ENCODE assay signal across 13 mouse cellular contexts in genomic region chr12:111779544-111779943, GRCm38 (mm10). TPM values are rescaled to one million over a fixed set of nuclear protein-coding genes. Genes with fewer than 3 reads are reported as not detected.
DNase-seq lines count a peak whose midpoint lies in the region; ATAC-seq and TF ChIP-seq lines count a peak whose summit lies in the region.
"Had no signal": no experiment of that assay in that cellular context is flagged by ENCODE, and none has a peak within 500 bp of the region (broad histone marks: within the 10 kb centered on the region; RNA-seq: fewer than 3 reads in every experiment).

No protein-coding gene starts in this region.

- no peak for ATAC-seq in stomach, postnatal 0 days (ENCODE audit: low FRiP score, low TSS enrichment)
- ATAC-seq: forebrain, postnatal 0 days had no signal

- WGBS in stomach, postnatal 0 days: 96% methylated on average over 1 of the region's 1 CpGs

- TF ChIP-seq EP300 in stomach, postnatal 0 days (optimal IDR thresholded peaks at IDR 0.05): no peak

- H3K9me3 ChIP-seq in stomach, postnatal 0 days (ENCODE audit: control insufficient read depth, low read length): no peaks in the 10 kb centered on the region
- H3K9me3 ChIP-seq: hindbrain, embryonic 15.5 days had no signal

- peaks cover 46% of the 10 kb centered on the region for H3K36me3 ChIP-seq in stomach, postnatal 0 days (ENCODE audit: control insufficient read depth, insufficient read depth, low read length)

- TF ChIP-seq CTCF in layer of hippocampus, adult 2 months (conservative IDR thresholded peaks at IDR 0.05): peak; percentile 54
- peak; percentile 53 for TF ChIP-seq CTCF in stomach, postnatal 0 days (IDR thresholded peaks at IDR 0.05; ENCODE audit: low read depth)

- no peak overlapping the region for H3K27ac ChIP-seq in layer of hippocampus, adult 2 months
- no peak overlapping the region for H3K27ac ChIP-seq in stomach, postnatal 0 days (replicated peaks)
- H3K27ac ChIP-seq: hindbrain, embryonic 15.5 days; limb, embryonic 13.5 days had no signal

- no peaks in the 10 kb centered on the region for H3K4me1 ChIP-seq in stomach, postnatal 0 days (replicated peaks; ENCODE audit: control insufficient read depth, insufficient read depth)
- H3K4me1 ChIP-seq: hindbrain, embryonic 15.5 days had no signal

- H3K4me2 ChIP-seq in stomach, postnatal 0 days (replicated peaks; ENCODE audit: low read depth): no peak overlapping the region
- H3K4me2 ChIP-seq: hindbrain, embryonic 15.5 days; limb, embryonic 13.5 days had no signal

- H3K4me3 ChIP-seq in layer of hippocampus, adult 2 months: no peak overlapping the region
- no peak overlapping the region for H3K4me3 ChIP-seq in stomach, postnatal 0 days (ENCODE audit: low read depth, low read length)
- H3K4me3 ChIP-seq: hindbrain, embryonic 15.5 days; limb, embryonic 13.5 days had no signal

- H3K27me3 ChIP-seq in stomach, postnatal 0 days (ENCODE audit: control insufficient read depth, insufficient read depth, low read length): no peaks in the 10 kb centered on the region
- H3K27me3 ChIP-seq: hindbrain, embryonic 15.5 days; limb, embryonic 13.5 days had no signal

- H3K9ac ChIP-seq in stomach, postnatal 0 days (ENCODE audit: low read length): no peak overlapping the region
- H3K9ac ChIP-seq: forebrain, postnatal 0 days; hindbrain, embryonic 15.5 days; limb, embryonic 13.5 days had no signal

- no peak for DNase-seq in layer of hippocampus, adult 2 months (ENCODE audit: low spot score in 2 of 2)
- DNase-seq in layer of hippocampus, postnatal 25 days (ENCODE audit: extremely low spot score in 1 of 2, low spot score in 1 of 2): no peak
- peak; percentile 41 for DNase-seq in thymus, postnatal 4 days
- DNase-seq in thymus, postnatal 10 days (ENCODE audit: low spot score in 2 of 2): no peak
- DNase-seq in ZHBTc4 (ENCODE audit: low read depth, low spot score): peak; percentile 62
- DNase-seq in stomach, postnatal 0 days (ENCODE audit: low spot score): no peak
- DNase-seq in adrenal gland, postnatal 14 days: no peak
- DNase-seq in spleen, postnatal 4 days (ENCODE audit: low spot score in 2 of 2): no peak
- DNase-seq: forebrain, postnatal 0 days; gastrocnemius, postnatal 36 days; kidney, postnatal 10 days had no signal

RNA-seq across cellular contexts. Expression of gene Klc1, which starts 20.9 kb away (rescaled TPM):
- total RNA-seq in layer of hippocampus, adult 2 months (2021): 100 to 1,000 TPM; 654 to 684 TPM
- total RNA-seq in layer of hippocampus, postnatal 25 days (2021): 100 to 1,000 TPM; 701 to 727 TPM
- polyA plus RNA-seq in stomach, postnatal 0 days (2015; fragmentation: Nextera tagmentation; extraction: Ambion mirVana): 55.7 and 56.7 TPM in 2 replicates
- 99.9 and 115 TPM in 2 replicates for total RNA-seq in adrenal gland, postnatal 14 days (2021)

RNA-seq across cellular contexts. Expression of gene Xrcc3, which starts 34.1 kb away (rescaled TPM):
- 1 to 10 TPM; 3.2 to 4.2 TPM for total RNA-seq in layer of hippocampus, adult 2 months (2021)
- 1 to 10 TPM; 4.2 to 4.6 TPM for total RNA-seq in layer of hippocampus, postnatal 25 days (2021)
- polyA plus RNA-seq in stomach, postnatal 0 days (2015; fragmentation: Nextera tagmentation; extraction: Ambion mirVana): 1.8 and 3.2 TPM in 2 replicates
- total RNA-seq in adrenal gland, postnatal 14 days (2021): 18.6 and 20.8 TPM in 2 replicates

RNA-seq across cellular contexts. Expression of gene Zfyve21, which starts 34.4 kb away (rescaled TPM):
- total RNA-seq in layer of hippocampus, adult 2 months (2021): 10 to 100 TPM; 20.0 to 20.6 TPM
- 10 to 100 TPM; 21.6 to 21.7 TPM for total RNA-seq in layer of hippocampus, postnatal 25 days (2021)
- polyA plus RNA-seq in stomach, postnatal 0 days (2015; fragmentation: Nextera tagmentation; extraction: Ambion mirVana): 72.0 and 72.4 TPM in 2 replicates
- total RNA-seq in adrenal gland, postnatal 14 days (2021): 91.0 and 96.9 TPM in 2 replicates

Comparison
In these comparisons a context has a peak if more than half of its experiments do, and no peak if none do; other contexts are left out.
1. DNase-seq: peak in thymus, postnatal 4 days (single experiment) and ZHBTc4 (single experiment); none in layer of hippocampus, adult 2 months (0 of 2), layer of hippocampus, postnatal 25 days (0 of 2), thymus, postnatal 10 days (0 of 2), stomach, postnatal 0 days (single experiment), adrenal gland, postnatal 14 days (single experiment) and spleen, postnatal 4 days (0 of 2).